ENCODE assay signal across 17 mouse cellular contexts in genomic region chr6:115574171-115574570, GRCm38 (mm10). TPM values are rescaled to one million over a fixed set of nuclear protein-coding genes. Genes with fewer than 3 reads are reported as not detected.
"Had no signal": no experiment of that assay in that cellular context is flagged by ENCODE, and none has a peak within 500 bp of the region (broad histone marks: within the 10 kb centered on the region; RNA-seq: fewer than 3 reads in every experiment).

No protein-coding gene starts in this region.

- ATAC-seq: liver, embryonic 12.5 days; midbrain, embryonic 13.5 days; midbrain, embryonic 16.5 days had no signal

- DNase-seq: kidney, postnatal 25 days; layer of hippocampus, adult 9-11 months; left cerebral cortex, postnatal 4 days; liver; lung, adult 18-20 months; lung, postnatal 10 days; lung, postnatal 36 days; thymus, postnatal 25 days had no signal

RNA-seq across cellular contexts. Expression of gene Mkrn2os, which starts 18.2 kb away (rescaled TPM):
- total RNA-seq: layer of hippocampus, adult 2 months; layer of hippocampus, postnatal 25 days; left cerebral cortex, adult 2 months; left cerebral cortex, postnatal 14 days; left cerebral cortex, postnatal 4 days; monocyte, adult 5-6 weeks; neutrophil, adult 5-6 weeks had no signal
